Mouse (Mus musculus) thymus, adult 2 months (tissue): ENCODE measurements around the gene Macrod2.

Experiments used
- CTCF ChIP-seq: fragments of 200-500 bp; IDR thresholded peaks from 2 replicates; pipeline ENCODE4 v1.5.1; 2012; ENCODE audit warnings: mild to moderate bottlenecking, control low read depth, low read length, moderate library complexity, borderline replicate concordance; ENCODE audit not compliant: control insufficient read depth, poor library complexity, insufficient read depth; ENCODE audit errors: extremely low read depth
- POLR2A ChIP-seq: fragments of 200-500 bp; IDR thresholded peaks from 2 replicates; pipeline ENCODE4 v1.6.1; 2012; ENCODE audit warnings: mild to moderate bottlenecking, low read length, control low read depth, moderate library complexity; ENCODE audit not compliant: control insufficient read depth, poor library complexity, insufficient read depth; ENCODE audit errors: extremely low read depth

DNA sequence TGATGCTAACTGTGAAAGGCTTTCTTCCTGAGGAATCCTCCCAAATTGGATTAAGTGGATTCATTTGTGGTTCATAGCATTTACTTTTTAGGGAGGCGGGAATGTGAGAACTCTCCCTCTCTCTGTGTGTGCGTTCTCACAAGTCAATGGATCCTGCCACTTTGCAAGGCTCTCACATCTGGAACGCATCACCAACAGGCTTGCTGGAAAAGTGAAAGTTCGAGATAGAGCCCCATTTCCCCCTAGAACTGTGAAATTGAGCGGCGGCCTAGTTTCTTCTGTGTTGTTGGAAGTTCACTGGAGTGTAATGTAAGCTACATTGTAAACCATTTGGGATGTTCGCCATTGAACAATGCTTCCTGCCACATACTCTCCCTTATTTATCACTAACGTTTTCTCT lies 839.2 kb downstream of the Macrod2 start:
- TF ChIP-seq CTCF, result no peak
- no peak for TF ChIP-seq POLR2A
